Mouse (Mus musculus) mouse trophoblast stem cell (cell line): ENCODE results near the gene Abcb6.

Experiments
- in situ Hi-C, 2 experiments: fragments of 300-500 bp; cut with MseI, MboI; formaldehyde crosslinking; loops; 2 replicates in 1 of 2; 3 replicates in 1 of 2; pipeline ENCODE4 v1.15.1; 2025

The Abcb6 gene

GRCm38 (mm10) chr1:75145589-75145988 lies 34.6 kb downstream of the Abcb6 start:
- in situ Hi-C loops, result no loop called here

GRCm38 (mm10) chr1:75142301-75143261 lies 37.6 kb downstream of the Abcb6 start, which contains the start of the genes Cnppd1 and Retreg2:
Gene Cnppd1, minus strand, starts transcription at chr1:75142711.
Gene Retreg2, plus strand, starts transcription at chr1:75142778.
- in situ Hi-C loops, result no loop called here

GRCm38 (mm10) chr1:75141486-75142190 lies 38.6 kb downstream of the Abcb6 start:
- in situ Hi-C loops, result no loop called here

GRCm38 (mm10) chr1:75140601-75141190 lies 39.5 kb downstream of the Abcb6 start:
- in situ Hi-C loops, result no loop called here

GRCm38 (mm10) chr1:75138448-75138847 lies 41.7 kb downstream of the Abcb6 start:
- in situ Hi-C loops, result no loop called here

GRCm38 (mm10) chr1:75136730-75137129 lies 43.5 kb downstream of the Abcb6 start:
- in situ Hi-C loops, result no loop called here

GRCm38 (mm10) chr1:75136293-75136692 lies 43.9 kb downstream of the Abcb6 start:
- in situ Hi-C loops, result no loop called here

- in situ Hi-C loops, result no loop called here
Observed at GRCm38 (mm10) chr1:75133421-75134207, 46.6 kb downstream of the Abcb6 start, which contains the start of gene Slc23a3. Gene Slc23a3, minus strand, starts transcription at chr1:75133890.

GRCm38 (mm10) chr1:75128641-75129040 lies 51.6 kb downstream of the Abcb6 start:
- in situ Hi-C loops, result no loop called here

- in situ Hi-C loops, result no loop called here
Observed at GRCm38 (mm10) chr1:75125418-75125817, 54.8 kb downstream of the Abcb6 start.

- in situ Hi-C loops, result no loop called here
Observed at GRCm38 (mm10) chr1:75124346-75125321, 55.6 kb downstream of the Abcb6 start, which contains the start of gene Nhej1. Gene Nhej1, minus strand, starts transcription at chr1:75125200.

- in situ Hi-C loops, result no loop called here
Observed at GRCm38 (mm10) chr1:75122211-75122610, 58.0 kb downstream of the Abcb6 start.
